Mouse (Mus musculus): ENCODE measurements around the gene 1520401A03Rik.

DNA sequence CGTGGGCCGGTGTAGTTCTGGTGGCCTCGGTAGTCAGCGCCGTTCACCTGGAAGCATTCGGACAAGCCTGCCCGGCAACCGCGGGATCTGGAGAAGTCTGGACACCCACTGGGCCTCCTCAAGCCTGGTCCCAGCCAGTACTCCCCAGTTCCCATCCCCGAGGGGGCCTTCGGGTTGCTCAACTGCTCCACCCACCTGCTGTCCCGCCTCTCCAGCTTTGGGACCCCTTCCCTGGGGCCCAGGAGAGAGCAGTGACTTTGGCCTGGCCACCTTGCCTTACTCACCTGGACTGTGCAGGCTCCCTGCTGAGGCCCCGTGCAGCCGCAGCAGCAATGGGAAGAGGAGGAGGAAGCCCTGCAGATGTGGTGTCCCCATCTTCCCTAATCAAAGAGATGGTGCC is 22.1 kb upstream of the 1520401A03Rik start:
- no peak for TF ChIP-seq POLR2AphosphoS5 (IDR thresholded peaks at IDR 0.05; ENCODE audit: insufficient replicate concordance, low read depth, low read length)
- no peak for TF ChIP-seq CTCF (IDR thresholded peaks at IDR 0.05; ENCODE audit: low read depth, low read length)

Measured in G1E (cell line).